Mouse (Mus musculus): ENCODE results near the gene Tbcd.

Tbcd gene

DNA sequence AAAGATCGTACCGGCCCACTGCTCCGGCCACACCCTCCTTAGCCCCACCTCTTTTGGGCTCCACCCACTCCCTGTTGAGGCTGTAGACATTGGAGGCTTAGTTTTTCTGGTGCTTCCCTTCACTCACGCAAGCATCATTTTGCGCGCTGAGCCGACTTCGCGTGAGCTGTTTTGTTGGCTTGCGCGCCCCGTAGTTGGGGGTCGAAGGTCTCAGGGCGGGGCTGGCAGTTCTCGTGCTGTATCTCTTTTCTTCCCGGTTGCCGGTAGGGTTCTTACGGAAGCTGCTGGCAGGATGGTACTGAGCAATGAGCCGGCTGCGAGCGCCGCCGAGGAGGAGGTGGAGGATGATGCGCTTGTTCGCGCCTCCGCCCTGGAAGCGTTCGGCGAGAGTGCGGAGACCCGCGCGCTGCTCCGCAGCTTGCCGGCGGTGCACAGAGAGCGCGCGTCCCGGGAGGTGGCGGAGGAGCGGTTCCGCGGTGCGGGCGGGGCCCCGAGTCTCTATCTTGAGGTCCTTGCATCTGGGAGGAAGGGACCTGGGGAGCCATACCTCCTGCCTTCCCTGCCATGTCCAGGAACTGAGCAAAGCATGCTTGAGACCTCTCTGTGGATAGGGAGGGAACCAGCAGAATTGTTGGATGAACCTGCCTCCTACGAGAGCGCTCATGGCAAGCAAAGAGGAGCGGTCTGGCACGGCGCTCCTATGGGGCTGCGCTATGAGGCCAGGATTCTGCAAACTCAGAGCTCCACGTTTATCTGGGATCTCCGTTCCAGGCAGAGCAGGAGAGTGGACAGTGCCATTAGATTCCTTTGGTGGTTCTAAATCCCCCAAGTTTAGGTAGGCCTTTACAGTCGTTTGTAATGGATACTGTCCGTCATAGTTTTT, at the start of gene Tbcd:
Gene Tbcd, plus strand, starts transcription at position 197 of the 883 bp plus-strand sequence.
- CTCF ChIA-PET = interaction anchor here (0.5 to 2.2 kb wide), 11 partner anchors 8 to 736 kb away, joined by 3 to 6 read pairs (median 3); partner anchors contain the start of genes Fn3krp (in 1 of the 4) and Narf (in 1 of the 4)

GRCm38 (mm10) chr11:121407366-121408155, 44.2 kb upstream of the Tbcd start:
- POLR2A ChIA-PET = interaction anchor here in 2 of 4 experiments (1.0 to 2.8 kb wide), 2 partner anchors 14 kb away, joined by 3 to 9 read pairs; partner anchors contain the start of gene Fn3krp (in 2 of the 2)
- CTCF ChIA-PET = no interaction called here

More for the DNA sequence above, at the start of gene Tbcd:
- POLR2A ChIA-PET = interaction anchor here in 3 of 4 experiments (0.6 to 3.7 kb wide), 34 partner anchors 10 to 397 kb away, joined by 3 to 21 read pairs (median 4); partner anchors contain the start of genes B3gntl1 (in 3 of the 3), Cybc1 (in 3 of the 3), Rab40b (in 3 of the 3) and Fn3k (in 2 of the 3)

DNA sequence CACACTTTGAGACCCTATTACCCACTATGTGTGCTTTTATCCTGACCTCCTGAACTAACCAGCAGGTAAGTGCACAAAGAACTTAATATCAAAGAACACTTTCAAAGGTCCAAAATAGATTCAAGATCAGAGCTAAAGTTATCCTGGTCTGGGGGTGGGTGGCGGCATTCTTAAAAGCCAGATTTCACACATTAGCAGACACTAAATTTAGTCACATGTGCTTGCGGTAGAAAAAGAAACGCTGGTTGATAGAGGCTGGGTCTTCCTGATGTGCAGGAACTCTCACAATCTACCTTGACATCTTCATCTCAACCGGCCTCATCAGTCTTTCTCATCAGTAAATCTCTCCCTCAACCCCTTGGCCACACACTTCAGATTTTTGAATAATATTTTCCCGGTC, 37.0 kb upstream of the Tbcd start:
- POLR2A ChIA-PET = no interaction called here
- CTCF ChIA-PET = interaction anchor here in 2 of 4 experiments (0.6 kb wide), 3 partner anchors 87 to 968 kb away, joined by 3 read pairs; no protein-coding TSS in a partner anchor

DNA sequence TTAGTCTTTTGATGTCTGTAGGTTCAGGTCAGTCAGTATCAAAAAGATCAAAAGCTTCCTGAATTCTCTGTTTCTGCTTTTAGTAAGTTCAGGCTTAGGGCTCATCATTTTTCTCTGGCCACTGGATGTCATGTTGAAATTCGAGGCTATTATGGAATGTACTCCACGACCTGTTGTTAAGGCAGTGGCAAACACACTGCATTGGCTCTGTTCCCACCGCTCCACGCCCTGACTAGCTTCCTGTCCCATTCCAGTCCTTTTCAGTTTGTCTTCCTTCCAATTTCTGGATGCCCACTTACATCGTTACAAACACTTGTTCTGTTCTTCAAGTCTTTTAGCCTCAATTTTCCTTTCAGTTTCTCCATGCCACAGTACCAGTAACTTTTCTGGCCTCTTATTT, 36.4 kb upstream of the Tbcd start:
- ChIA-PET CTCF (interaction anchor here in 2 of 4 experiments (0.5 to 0.6 kb wide), 2 partner anchors 110 to 968 kb away, joined by 3 read pairs; no protein-coding TSS in a partner anchor), POLR2A (no interaction called here)

- POLR2A ChIA-PET = interaction anchor here in 2 of 4 experiments (0.6 to 0.8 kb wide), 2 partner anchors 30 to 53 kb away, joined by 3 read pairs; partner anchors contain the start of gene Rab40b (in 1 of the 2)
- CTCF ChIA-PET = no interaction called here
These were observed 33.8 kb upstream of the Tbcd start for GRCm38 (mm10) chr11:121417971-121418370.

- CTCF ChIA-PET = no interaction called here
- POLR2A ChIA-PET = interaction anchor here in 2 of 4 experiments (0.6 to 0.9 kb wide), 2 partner anchors 100 to 146 kb away, joined by 3 read pairs; partner anchors contain the start of gene Zfp750 (in 1 of the 2)
These were observed 32.8 kb upstream of the Tbcd start for GRCm38 (mm10) chr11:121418932-121419331.

DNA sequence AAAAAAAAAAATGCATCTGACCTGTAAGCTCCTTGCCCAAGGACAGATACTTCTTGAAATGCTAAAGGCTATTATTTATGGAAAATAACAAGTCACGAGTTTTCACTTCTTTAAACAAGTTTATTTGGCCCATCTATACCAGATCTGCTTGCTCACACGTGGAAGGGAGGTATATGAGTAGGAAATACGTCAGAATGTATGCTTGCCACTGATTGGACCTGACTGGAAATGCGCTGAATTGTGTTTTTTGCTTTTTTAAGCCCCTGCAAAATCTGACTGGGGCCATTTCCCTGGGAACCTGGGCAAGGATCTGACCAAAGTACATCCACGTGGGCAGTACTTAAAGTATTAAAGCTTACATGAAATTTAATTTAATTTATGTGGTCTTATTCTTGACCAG, 31.4 kb upstream of the Tbcd start:
- ChIA-PET CTCF (interaction anchor here in 1 of 4 experiments (1.0 kb wide), 1 partner anchor 14 kb away, joined by 3 read pairs; the partner anchor contains the start of gene Fn3k), POLR2A (interaction anchor here in 3 of 4 experiments (0.6 to 2.4 kb wide), 6 partner anchors 10 to 33 kb away, joined by 3 to 15 read pairs (median 8); partner anchors contain the start of genes Fn3k (in 3 of the 3) and Rab40b (in 2 of the 3))

DNA sequence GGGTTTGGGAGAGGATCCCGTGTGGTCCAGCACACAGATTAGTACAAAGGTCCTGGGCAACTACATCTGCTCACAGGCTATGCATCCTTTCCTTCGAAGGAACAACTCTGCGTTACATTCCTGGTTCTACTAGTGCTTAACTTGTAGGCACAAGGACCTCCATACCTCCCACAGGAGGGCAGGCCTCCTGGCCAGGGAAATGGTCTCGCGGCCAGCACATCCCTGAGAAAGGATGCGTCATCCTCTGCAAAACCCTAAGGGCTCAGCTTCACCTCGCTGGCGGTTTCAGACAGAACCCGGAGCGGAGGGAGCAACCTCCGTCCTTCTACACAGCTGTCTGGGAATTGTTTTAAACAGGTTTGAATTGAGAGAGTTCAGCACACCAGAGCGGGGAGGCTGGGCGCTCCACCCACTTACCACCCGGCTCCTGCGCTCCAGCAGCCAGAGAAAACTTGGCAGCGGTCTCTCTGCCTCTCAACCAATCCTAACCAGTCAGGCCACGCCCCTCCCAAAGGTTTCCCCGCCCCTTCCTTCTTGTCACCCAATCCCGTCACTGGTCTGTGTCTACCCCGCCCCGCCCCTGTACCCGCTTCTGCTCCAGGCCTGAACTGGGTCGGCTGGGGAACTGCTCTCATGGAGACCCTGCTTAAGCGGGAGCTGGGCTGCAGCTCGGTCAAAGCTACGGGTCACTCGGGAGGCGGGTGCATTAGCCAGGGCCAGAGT, 30.8 kb upstream of the Tbcd start, which contains the start of gene Fn3krp:
Gene Fn3krp, plus strand, starts transcription at position 572 of the 723 bp plus-strand sequence.
- ChIA-PET POLR2A (interaction anchor here in 3 of 4 experiments (0.6 to 2.4 kb wide), 19 partner anchors 10 to 263 kb away, joined by 3 to 15 read pairs (median 4); partner anchors contain the start of genes Fn3k (in 3 of the 3), Rab40b (in 2 of the 3), B3gntl1 (in 1 of the 3) and Narf (in 1 of the 3)), CTCF (interaction anchor here in 2 of 4 experiments (0.6 to 1.5 kb wide), 5 partner anchors 13 to 338 kb away, joined by 3 to 9 read pairs (median 3); partner anchors contain the start of genes Fn3k (in 1 of the 2), Narf (in 1 of the 2) and Rab40b (in 1 of the 2))

DNA sequence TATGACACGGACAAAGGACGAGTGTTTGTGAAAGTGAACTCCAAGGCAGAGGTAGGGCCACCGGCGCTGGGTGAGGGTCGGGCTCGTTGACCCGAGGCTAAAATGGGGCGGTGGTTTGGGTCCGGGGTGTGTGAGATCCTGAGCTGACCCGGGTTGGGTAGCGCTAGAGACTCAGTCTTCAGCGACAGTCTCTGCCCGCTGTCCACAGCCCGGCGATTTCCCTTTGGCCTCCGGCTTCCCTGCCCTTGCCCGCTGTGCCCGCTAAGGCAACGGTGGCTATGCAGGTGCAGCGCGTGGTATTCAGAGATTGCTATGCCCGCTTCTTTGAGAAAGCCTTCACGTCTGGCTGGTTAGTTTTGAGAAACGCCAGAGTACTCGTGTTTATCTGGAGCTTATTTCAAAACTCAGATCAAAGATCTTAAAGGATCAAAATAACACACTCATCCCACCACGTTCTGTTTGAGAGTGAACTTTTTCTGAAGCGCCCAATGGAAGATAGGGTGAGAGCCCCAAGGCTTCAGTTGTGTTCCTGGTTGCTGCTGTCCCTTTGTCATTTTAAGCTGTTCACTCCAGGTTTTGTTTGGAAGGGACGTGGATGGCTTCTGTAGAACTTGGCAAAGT, 30.1 kb upstream of the Tbcd start:
- ChIA-PET CTCF (interaction anchor here in 2 of 4 experiments (0.6 to 1.5 kb wide), 5 partner anchors 13 to 339 kb away, joined by 3 to 9 read pairs (median 3); partner anchors contain the start of genes Fn3k (in 1 of the 2), Narf (in 1 of the 2) and Rab40b (in 1 of the 2)), POLR2A (interaction anchor here in 3 of 4 experiments (0.6 to 2.4 kb wide), 22 partner anchors 10 to 264 kb away, joined by 3 to 15 read pairs (median 3); partner anchors contain the start of genes Fn3k (in 3 of the 3), Rab40b (in 2 of the 3), B3gntl1 (in 1 of the 3) and Narf (in 1 of the 3))

- ChIA-PET CTCF (interaction anchor here in 2 of 4 experiments (0.6 to 1.3 kb wide), 2 partner anchors 21 to 42 kb away, joined by 3 read pairs; no protein-coding TSS in a partner anchor), POLR2A (interaction anchor here in 3 of 4 experiments (1.0 to 4.2 kb wide), 6 partner anchors 12 to 415 kb away, joined by 3 to 21 read pairs (median 10); partner anchors contain the start of genes Tbcd (in 2 of the 3), B3gntl1 (in 1 of the 3) and Fn3krp (in 1 of the 3))
These were observed 18.4 kb upstream of the Tbcd start for GRCm38 (mm10) chr11:121433397-121433796.

DNA sequence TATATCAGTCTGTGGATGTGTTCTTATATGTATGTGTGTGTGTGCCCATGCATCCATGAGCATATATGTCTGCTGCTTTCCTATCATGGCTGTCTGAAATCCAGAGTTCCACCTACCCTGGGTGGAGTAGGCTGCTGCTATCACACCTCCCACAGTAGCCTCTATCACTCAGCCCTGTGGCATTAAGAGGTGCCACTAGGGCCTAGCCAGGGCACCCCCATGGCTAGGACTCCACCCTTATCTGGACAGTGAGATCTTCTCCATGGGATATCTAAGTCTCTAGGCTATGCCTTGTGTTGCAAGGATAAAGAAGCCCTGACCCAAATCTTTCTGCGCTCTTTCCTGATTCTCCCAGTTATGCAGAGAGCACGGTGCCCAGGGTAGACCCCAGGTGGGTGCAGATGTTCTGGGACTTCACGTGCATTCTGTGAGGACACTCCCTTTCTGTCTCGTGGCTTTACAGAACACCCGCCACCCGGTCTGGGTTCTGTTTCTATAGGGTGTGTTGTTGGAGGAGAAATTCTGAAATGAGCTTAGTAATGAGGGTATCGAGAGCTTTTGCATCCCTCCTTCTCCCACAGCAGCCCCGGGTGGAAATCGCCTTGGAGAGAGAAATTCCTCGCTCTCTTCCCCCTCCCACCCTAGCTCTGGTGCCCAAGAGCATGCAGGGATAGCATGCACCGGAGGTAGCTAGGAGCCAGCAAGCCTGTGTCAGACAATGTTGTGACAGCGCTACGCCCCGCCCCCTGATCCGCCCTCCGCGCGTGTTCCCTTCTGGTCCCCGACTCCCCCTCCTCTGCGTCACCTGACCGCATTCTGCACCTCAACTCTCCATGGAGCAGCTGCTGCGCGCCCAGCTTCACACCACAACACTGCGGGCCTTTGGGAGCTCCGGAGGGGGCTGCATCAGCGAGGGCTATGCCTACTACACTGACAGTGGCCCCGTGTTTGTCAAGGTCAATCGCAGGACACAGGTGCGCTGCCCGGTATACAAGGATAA, 17.3 kb upstream of the Tbcd start, which contains the start of gene Fn3k:
Gene Fn3k, plus strand, starts transcription at position 758 of the 1,000 bp plus-strand sequence.
- ChIA-PET CTCF (interaction anchor here in 3 of 4 experiments (0.6 to 2.1 kb wide), 5 partner anchors 14 to 343 kb away, joined by 3 to 10 read pairs (median 3); partner anchors contain the start of genes Fn3krp (in 1 of the 3) and Rab40b (in 1 of the 3)), POLR2A (interaction anchor here in 3 of 4 experiments (0.6 to 4.2 kb wide), 16 partner anchors 11 to 414 kb away, joined by 3 to 21 read pairs (median 4); partner anchors contain the start of genes Fn3krp (in 3 of the 3), Tbcd (in 2 of the 3), Cybc1 (in 1 of the 3) and Narf (in 1 of the 3))

DNA sequence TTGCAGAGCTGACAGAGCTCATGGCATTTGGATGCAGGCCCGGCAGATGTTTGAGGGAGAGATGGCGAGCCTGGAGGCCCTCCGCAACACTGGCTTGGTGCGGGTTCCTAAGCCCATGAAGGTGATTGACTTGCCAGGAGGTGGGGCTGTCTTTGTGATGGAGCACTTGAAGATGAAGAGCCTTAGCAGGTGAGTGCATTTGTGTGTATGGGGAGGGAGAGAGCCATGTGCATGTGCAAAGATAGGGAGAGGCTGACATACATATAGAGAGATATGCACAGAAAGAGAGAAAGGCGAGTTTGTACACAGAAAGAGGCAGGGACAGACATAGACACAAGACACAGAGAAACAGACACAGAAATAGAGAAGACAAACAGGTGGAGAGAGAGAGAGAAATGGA, 14.5 kb upstream of the Tbcd start:
- CTCF ChIA-PET = no interaction called here
- POLR2A ChIA-PET = no interaction called here

- POLR2A ChIA-PET = interaction anchor here in 2 of 4 experiments (0.8 to 3.5 kb wide), 6 partner anchors 12 to 52 kb away, joined by 3 to 12 read pairs (median 4); partner anchors contain the start of genes Fn3krp (in 2 of the 2), Rab40b (in 1 of the 2) and Tbcd (in 1 of the 2)
- CTCF ChIA-PET = interaction anchor here in 1 of 4 experiments (1.2 kb wide), 1 partner anchor 56 kb away, joined by 3 read pairs; no protein-coding TSS in a partner anchor
These were observed 12.0 kb upstream of the Tbcd start for GRCm38 (mm10) chr11:121439686-121440292.

GRCm38 (mm10) chr11:121441653-121442052, 10.1 kb upstream of the Tbcd start:
- ChIA-PET POLR2A (interaction anchor here in 2 of 4 experiments (1.2 to 3.5 kb wide), 3 partner anchors 10 to 87 kb away, joined by 4 to 12 read pairs (median 4); partner anchors contain the start of genes Tbcd (in 2 of the 2) and Wdr45b (in 1 of the 2)), CTCF (interaction anchor here in 2 of 4 experiments (0.5 to 0.6 kb wide), 3 partner anchors 194 to 449 kb away, joined by 3 to 6 read pairs (median 3); no protein-coding TSS in a partner anchor)

Data from embryonic stem cell, embryonic (primary cell).